Mouse (Mus musculus) heart, postnatal 0 days (tissue): ENCODE measurements at regions not wholly inside any gene's neighbourhood (a gene's known extent, or its start where the extent isn't known, plus 50 kb on each side); places are given as distances from the start of the nearest gene placed in this dataset.

ENCODE experiments used
- CTCF ChIP-seq: IDR thresholded peaks from 2 replicates; pipeline ENCODE4 v1.5.1; 2016; ENCODE audit warnings: antibody characterized with exemption, control low read depth, low read depth
- EP300 ChIP-seq: IDR thresholded peaks from 2 replicates; pipeline ENCODE4 v1.6.1; 2016; ENCODE audit warnings: antibody characterized with exemption, low read depth

DNA sequence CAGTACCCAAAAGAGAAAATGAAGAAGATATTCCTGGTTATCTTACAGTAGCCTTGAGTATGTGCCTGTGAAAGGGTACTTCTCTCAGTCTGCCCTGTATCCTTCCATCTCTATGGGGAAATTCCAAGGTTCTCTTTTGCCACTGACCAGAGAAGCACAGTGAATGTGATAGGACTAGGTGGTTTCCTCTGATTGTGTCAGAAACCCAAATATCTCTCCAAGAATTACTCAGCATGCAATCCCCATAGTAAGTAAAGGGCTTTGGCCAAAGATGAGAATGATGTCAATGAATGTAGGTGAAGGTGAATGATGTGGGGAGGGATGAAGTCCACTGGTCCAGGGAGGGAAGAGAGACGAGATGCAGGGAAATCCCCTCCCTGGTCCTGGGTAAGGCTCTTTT, 130.8 kb downstream of the Fasl start:
- TF ChIP-seq CTCF (no peak), EP300 (no peak)
